Mouse (Mus musculus) urinary bladder, postnatal 14 days (tissue): ENCODE measurements around the gene Col8a1.

Experiments
- DNase-seq: peaks from one replicate; pipeline ENCODE4 v3.0.0; 2021; ENCODE audit warnings: low spot score

Col8a1 gene

DNA sequence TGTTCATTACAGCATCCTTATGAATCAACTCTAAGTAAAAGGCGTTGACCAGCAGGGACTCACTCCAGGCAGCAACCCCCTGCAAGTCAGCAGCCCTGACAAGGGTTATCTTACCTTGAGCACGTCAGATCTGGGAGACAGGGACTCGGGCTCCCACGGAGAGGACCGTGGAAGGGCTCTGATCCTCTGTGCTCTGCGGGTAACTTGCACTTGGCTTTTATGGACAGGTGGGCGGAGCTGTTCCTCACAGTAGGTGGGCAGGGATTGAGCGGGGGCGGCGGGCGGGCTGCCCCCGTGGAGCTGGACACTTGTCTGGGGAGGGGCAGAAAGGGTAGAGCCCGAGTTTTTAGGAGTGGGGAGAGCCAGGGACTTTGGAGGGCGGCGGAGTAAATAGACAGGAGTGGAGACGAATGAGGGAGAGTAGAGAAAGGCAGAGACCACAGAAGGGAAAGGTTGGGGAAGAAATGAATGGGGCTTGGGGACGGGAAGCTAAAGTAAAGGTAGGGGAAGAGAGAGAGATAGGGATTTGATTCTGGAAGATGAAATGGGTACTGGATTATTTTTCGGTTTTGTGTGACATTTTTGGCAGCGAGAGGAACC lies at the start of gene Col8a1:
Gene Col8a1, minus strand, starts transcription at position 212 of the 600 bp plus-strand sequence.
- peak; percentile 11 for DNase-seq

DNA sequence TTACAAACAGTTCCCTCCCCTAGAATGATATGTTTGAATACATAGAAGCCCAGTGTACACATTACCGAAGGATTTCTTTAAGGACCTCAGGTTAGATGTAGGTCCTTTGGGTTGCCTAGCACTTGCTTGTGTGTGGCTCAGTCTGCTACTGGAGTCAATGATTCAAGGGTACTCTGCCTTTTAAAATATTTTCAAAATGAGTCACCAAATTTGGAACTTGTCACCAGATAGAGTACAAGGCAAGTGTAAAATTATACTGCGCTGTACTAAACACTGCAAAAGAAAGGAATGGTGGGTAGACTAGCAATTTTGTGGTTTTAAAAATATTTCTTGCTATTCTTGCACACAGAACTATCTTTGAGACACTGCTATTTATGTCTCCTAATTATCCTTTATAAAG lies 47.3 kb upstream of the Col8a1 start:
- no peak for DNase-seq

- no peak for DNase-seq
Measured at GRCm38 (mm10) chr16:57796321-57796720, 41.8 kb upstream of the Col8a1 start.

- no peak for DNase-seq
Measured at GRCm38 (mm10) chr16:57779011-57779410, 24.5 kb upstream of the Col8a1 start.

DNA sequence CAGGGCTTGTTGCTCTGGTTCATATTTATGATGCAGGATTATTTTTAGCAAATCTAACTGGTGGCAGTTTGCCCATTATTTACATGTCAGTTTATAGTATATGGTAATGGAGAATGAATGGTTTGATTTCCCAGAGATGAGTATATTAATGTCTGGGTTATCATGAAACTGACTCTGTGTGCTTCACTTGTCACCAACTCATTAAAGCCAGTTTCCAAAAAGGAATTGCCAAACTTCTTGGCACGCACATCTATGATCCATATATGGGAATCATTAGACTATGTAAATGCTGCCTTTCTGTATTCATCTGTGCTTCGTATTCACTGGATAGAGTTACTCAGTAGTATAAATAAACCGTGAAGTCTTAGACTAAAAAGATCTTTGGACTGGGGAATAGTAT lies 11.1 kb upstream of the Col8a1 start:
- no peak for DNase-seq

DNA sequence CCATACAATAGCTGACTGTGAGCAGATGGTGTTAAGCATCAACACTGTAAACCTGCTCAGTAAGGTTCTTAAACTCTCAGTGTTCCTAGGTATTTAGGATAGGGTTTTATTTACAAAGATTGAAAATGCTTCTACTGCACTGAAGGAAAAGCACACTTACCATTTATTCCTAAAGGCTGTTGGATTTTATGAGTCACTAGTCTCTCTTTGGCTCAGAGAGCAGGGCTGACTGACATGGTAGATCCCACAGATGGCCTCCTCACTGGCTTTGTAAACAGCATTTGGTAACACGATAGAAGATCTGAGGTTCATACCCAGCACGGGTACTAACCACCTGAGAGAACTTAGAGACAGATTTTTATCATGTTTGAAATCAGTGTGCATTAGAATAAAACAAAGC lies 5.3 kb upstream of the Col8a1 start:
- DNase-seq: no peak

- DNase-seq: no peak
Measured at GRCm38 (mm10) chr16:57755708-57756107, 1.2 kb upstream of the Col8a1 start.

GRCm38 (mm10) chr16:57755241-57755640 lies 704 bp upstream of the Col8a1 start:
- DNase-seq: peak; percentile 16

GRCm38 (mm10) chr16:57753539-57754280 lies 827 bp downstream of the Col8a1 start:
- DNase-seq: no peak

GRCm38 (mm10) chr16:57750549-57750948 lies 4.0 kb downstream of the Col8a1 start:
- no peak for DNase-seq

- no peak for DNase-seq
Measured at GRCm38 (mm10) chr16:57748093-57748492, 6.4 kb downstream of the Col8a1 start.

DNA sequence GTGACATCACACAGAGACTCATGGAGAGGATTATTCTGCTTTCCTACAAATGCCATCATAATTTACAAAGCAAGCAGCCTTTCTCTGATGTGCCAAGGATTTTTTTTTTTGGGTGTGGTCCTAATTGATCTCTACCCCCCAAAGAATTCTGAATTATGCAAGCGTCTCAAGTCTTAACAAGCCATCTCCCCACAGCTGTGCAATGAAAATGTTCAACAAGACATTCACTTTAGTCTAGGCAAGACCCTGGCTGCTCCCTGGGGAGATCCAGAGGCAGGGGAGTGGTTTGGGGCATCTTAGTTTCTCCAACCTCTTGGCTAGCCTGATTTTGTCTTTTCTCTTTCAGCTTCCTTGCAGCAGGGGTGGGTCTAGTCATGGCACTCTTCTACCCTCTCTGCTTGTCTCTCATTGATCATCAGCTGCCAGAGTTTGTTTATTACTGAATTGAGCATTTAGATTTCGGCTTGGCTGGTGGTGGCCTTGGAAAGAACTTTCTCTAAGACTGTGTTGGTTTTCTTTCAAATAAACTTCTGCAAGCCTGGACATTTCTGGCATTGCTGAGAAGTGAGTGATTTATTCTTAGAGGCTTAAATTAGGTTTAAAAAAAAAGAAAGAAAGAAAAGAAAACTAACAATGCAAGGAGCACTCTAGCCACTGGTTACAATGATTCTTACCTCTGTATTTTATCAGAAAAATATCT lies 7.0 kb downstream of the Col8a1 start:
- DNase-seq: no peak

DNA sequence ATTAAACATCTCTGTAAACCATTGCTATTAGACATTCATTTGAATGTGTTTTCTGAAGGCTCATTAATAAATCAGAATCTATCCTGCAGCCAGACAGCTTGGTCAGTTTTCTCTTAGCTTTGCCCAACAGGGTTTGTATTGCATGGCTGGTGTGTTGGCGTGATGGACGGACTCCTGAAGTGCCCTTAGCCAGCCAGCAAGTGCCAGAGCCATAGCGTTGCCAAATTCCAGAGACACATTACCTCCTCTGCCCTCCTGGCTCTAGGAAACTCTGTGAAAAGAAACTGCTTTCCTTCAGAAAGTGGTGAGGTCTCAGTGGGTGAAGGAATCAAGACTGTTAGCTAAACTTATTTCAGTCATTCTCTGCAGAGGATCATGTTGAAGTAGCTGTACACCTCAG lies 14.4 kb downstream of the Col8a1 start:
- no peak for DNase-seq

- no peak for DNase-seq
Measured at GRCm38 (mm10) chr16:57734942-57735341, 19.6 kb downstream of the Col8a1 start.

DNA sequence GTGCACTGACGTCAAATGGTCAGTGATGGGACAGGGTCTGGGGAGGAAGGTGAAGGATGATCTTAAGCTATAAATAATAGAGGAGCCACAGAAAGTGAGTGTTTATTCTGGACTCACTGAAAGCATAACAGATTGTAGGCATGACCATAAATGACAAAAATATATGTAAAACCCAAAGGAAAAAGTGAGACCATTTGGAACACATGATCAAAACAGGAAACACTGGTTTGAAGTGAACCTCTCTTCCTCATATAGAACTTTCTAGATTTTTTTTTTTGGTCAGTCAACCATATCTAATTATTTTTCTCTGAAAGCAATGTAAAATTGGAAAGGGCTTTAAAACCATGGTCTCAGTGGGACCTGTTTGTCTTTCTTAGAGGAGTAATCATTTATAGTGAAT lies 21.0 kb downstream of the Col8a1 start:
- DNase-seq: no peak

- no peak for DNase-seq
Measured at GRCm38 (mm10) chr16:57733139-57733538, 21.4 kb downstream of the Col8a1 start.

DNA sequence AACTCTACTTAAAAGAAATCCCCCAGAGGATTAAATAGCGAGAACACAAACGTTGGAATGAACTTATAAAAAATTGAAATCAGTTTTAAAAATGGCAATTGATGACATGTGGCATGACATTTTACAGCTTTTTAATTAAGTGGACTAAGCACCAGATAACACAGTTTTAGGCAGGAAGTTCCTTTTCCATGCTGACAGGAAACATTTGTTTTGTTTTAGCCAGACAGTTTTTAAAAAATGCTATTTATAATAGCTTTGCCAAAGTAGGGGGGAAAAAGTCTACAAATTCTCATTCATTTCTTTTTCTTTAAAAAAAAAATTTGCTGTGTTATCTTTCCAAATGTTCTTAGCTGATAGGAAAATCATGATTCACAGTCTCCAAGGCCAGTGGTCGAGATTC lies 29.6 kb downstream of the Col8a1 start:
- no peak for DNase-seq

DNA sequence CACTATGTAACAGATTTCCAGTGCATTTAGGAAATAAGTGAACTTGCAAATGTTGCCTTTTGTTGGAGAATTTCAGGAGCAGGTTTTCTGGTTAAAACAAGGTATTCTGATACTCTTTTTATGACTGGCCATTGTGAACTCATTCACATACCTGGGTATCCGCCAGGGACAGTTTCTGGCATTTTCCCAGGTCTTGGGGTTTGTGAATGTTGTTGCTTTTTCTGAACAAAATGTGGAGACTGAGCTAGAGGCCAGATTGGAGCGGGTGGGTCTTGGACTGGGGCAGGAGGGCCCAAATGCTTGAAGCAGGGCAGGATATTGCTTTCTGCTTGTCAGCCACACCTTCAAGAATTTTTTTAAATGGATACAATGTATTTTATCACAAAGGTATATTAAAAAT lies 35.6 kb downstream of the Col8a1 start:
- no peak for DNase-seq

DNA sequence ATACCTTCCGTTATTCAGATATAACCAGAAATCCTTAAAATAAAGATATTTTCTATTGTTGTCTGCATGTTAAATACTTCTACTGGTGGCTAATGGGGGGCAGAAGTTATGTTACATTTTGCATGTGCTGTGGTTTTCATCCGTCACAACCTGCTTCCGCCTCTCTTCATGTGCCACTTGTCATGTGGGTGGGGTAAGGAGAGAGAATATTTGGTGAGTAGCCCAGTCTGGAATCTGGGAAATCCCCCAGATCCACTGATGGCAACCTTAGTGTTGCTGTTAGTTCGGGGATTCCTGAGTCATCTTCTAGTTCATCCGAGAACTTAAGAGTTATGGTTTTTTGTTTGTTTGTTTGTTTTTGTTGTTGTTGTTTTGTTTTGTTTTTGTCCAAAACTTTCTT lies 55.8 kb downstream of the Col8a1 start:
- DNase-seq: no peak

DNA sequence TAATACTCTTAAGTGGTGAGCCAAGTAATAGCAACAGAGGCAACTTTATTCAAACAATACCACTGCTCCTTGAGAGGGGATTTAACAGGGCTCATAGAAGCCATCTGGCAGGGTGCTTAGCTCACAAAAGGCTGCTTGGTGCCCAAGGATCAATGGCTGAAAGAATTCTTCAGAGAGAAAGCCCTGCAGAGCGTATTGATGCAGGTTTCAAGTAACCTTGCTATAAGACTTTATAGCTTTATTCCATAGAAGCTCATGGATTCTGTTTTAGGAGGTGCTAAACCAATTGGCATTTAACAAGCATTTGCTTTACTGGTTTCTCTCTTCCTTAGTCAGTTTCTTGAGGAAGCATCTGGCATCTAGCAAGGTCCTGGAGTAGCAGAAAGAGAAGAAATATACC lies 59.8 kb downstream of the Col8a1 start:
- DNase-seq: no peak

GRCm38 (mm10) chr16:57693906-57694522 lies 60.5 kb downstream of the Col8a1 start:
- no peak for DNase-seq

DNA sequence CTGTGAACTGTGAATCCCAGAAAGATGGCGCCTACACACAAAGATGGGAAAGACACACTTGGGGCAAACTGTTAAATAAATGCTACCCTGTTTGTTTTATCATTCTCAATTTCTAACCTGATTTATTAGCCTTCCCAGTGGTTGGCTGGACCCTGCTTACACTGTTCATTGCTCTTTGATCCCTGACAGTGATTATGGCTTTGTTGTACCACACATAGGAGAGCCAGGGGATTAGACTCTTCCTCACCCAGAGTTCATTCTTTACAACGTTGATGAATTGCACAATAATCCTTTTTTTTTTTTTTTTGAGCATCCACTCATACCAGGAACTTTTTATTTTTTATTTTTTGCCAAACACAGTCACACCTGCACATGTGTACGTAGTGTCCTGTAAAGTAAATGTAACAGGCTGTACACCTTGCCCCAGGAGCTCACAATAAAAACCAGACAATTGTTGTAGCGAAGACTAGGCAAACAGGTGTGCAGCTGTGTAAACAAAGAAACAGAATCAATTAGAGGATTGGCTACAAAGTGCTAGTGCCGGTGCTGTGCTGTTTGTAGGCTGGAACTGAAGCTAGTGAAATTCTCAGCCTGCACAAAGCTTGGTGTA lies 68.6 kb downstream of the Col8a1 start:
- no peak for DNase-seq
